ENCODE assay signal across 10 mouse cellular contexts in genomic region chr2:33581449-33581777, GRCm38 (mm10). TPM values are rescaled to one million over a fixed set of nuclear protein-coding genes. Genes with fewer than 3 reads are reported as not detected.
DNase-seq lines count a peak whose midpoint lies in the region; ATAC-seq and TF ChIP-seq lines count a peak whose summit lies in the region.
"Had no signal": no experiment of that assay in that cellular context is flagged by ENCODE, and none has a peak within 500 bp of the region (broad histone marks: within the 10 kb centered on the region; RNA-seq: fewer than 3 reads in every experiment).

No protein-coding gene starts in this region.

- no peak for ATAC-seq in forebrain, postnatal 0 days
- no peak for ATAC-seq in liver, embryonic 15.5 days (ENCODE audit: insufficient read depth)

- no peak overlapping the region for H3K27ac ChIP-seq in heart, embryonic 10.5 days
- no peak overlapping the region for H3K27ac ChIP-seq in ES-Bruce4 (ENCODE audit: insufficient read depth, low read length)
- H3K27ac ChIP-seq in forebrain, postnatal 0 days (ENCODE audit: low read depth, low read length), result no peak overlapping the region
- H3K27ac ChIP-seq in liver, embryonic 15.5 days (replicated peaks), result no peak overlapping the region
- H3K27ac ChIP-seq in layer of hippocampus, adult 2 months, result no peak overlapping the region

- H3K4me1 ChIP-seq in heart, embryonic 10.5 days, result peaks cover 47% of the 10 kb centered on the region
- H3K4me1 ChIP-seq in ES-Bruce4 (ENCODE audit: control insufficient read depth, insufficient read depth, low read length), result peaks cover 6% of the 10 kb centered on the region
- H3K4me1 ChIP-seq in forebrain, postnatal 0 days (ENCODE audit: insufficient read depth), result 0 out of 2 replicates have a peak, but pooled peaks cover 7% of the 10 kb centered on the region
- H3K4me1 ChIP-seq in liver, embryonic 15.5 days (replicated peaks), result 0 out of 2 replicates have a peak, but pooled peaks cover 5% of the 10 kb centered on the region

- peak overlapping the region; percentile 58 for H3K4me2 ChIP-seq in forebrain, postnatal 0 days (ENCODE audit: low read depth)
- peak overlapping the region; percentile 55; the same call in 1 of the 2 replicates for H3K4me2 ChIP-seq in liver, embryonic 15.5 days

- 2% methylated on average over 6 of the region's 6 CpGs for WGBS in heart, embryonic 10.5 days
- WGBS in forebrain, postnatal 0 days, result 3% methylated on average over 6 of the region's 6 CpGs
- WGBS in liver, embryonic 15.5 days (ENCODE audit: insufficient replicate concordance), result 2% methylated on average over 6 of the region's 6 CpGs

- DNase-seq in heart, embryonic 10.5 days (ENCODE audit: low spot score), result no peak
- DNase-seq in heart, adult 9 months (ENCODE audit: low spot score in 2 of 2), result no peak
- DNase-seq in forebrain, postnatal 0 days, result no peak
- DNase-seq in layer of hippocampus, adult 2 months (ENCODE audit: low spot score in 2 of 2), result no peak
- DNase-seq in gastrocnemius, postnatal 10 days, result no peak
- DNase-seq in gastrocnemius, postnatal 25 days, result no peak
- DNase-seq: cerebellum, postnatal 25 days had no signal

- peak overlapping the region; percentile 45; the same call in 1 of the 2 replicates for H3K4me3 ChIP-seq in heart, embryonic 10.5 days
- H3K4me3 ChIP-seq in ES-Bruce4 (ENCODE audit: low read depth, low read length), result no peak overlapping the region
- H3K4me3 ChIP-seq in forebrain, postnatal 0 days (ENCODE audit: low read depth, low read length), result peak overlapping the region; percentile 35; the same call in 1 of the 2 replicates
- no peak overlapping the region for H3K4me3 ChIP-seq in liver, embryonic 15.5 days (replicated peaks)
- H3K4me3 ChIP-seq in layer of hippocampus, adult 2 months, result no peak overlapping the region; the same call in 1 of the 2 replicates

- TF ChIP-seq EP300 in ES-Bruce4 (IDR thresholded peaks at IDR 0.05; ENCODE audit: insufficient read depth, low read depth, low read length), result peak; percentile 58; the same call in 1 of the 2 replicates

- H3K9me3 ChIP-seq in heart, embryonic 10.5 days, result no peaks in the 10 kb centered on the region
- H3K9me3 ChIP-seq in ES-Bruce4 (replicated peaks; ENCODE audit: control insufficient read depth, insufficient read depth, low read length, poor library complexity, severe bottlenecking), result no peaks in the 10 kb centered on the region
- H3K9me3 ChIP-seq in forebrain, postnatal 0 days (ENCODE audit: low read length), result no peaks in the 10 kb centered on the region
- H3K9me3 ChIP-seq in liver, embryonic 15.5 days (replicated peaks), result no peaks in the 10 kb centered on the region

- no peak overlapping the region for H3K9ac ChIP-seq in ES-Bruce4 (ENCODE audit: low read depth, poor library complexity, severe bottlenecking)
- no peak overlapping the region for H3K9ac ChIP-seq in forebrain, postnatal 0 days
- H3K9ac ChIP-seq in liver, embryonic 15.5 days, result no peak overlapping the region

- no peaks in the 10 kb centered on the region for H3K36me3 ChIP-seq in heart, embryonic 10.5 days
- H3K36me3 ChIP-seq in ES-Bruce4 (ENCODE audit: control insufficient read depth, insufficient read depth, low read length, poor library complexity, severe bottlenecking), result no peaks in the 10 kb centered on the region
- no peaks in the 10 kb centered on the region for H3K36me3 ChIP-seq in forebrain, postnatal 0 days (ENCODE audit: insufficient read depth)
- H3K36me3 ChIP-seq in liver, embryonic 15.5 days (replicated peaks), result no peaks in the 10 kb centered on the region

- H3K27me3 ChIP-seq in heart, embryonic 10.5 days (ENCODE audit: insufficient read depth, poor library complexity, severe bottlenecking), result peaks cover 100% of the 10 kb centered on the region
- peaks cover 7% of the 10 kb centered on the region for H3K27me3 ChIP-seq in ES-Bruce4 (ENCODE audit: control insufficient read depth, insufficient read depth, low read length, poor library complexity, severe bottlenecking)
- H3K27me3 ChIP-seq in forebrain, postnatal 0 days (ENCODE audit: insufficient read depth, low read length), result peaks cover 56% of the 10 kb centered on the region
- H3K27me3 ChIP-seq in liver, embryonic 15.5 days, result peaks cover 97% of the 10 kb centered on the region

- TF ChIP-seq POLR2A in ES-Bruce4 (IDR thresholded peaks at IDR 0.05; ENCODE audit: insufficient read depth, low read length), result no peak

- TF ChIP-seq CTCF in ES-Bruce4 (IDR thresholded peaks at IDR 0.05; ENCODE audit: low read depth, low read length), result no peak
- no peak for TF ChIP-seq CTCF in forebrain, postnatal 0 days (IDR thresholded peaks at IDR 0.05; ENCODE audit: low read depth)
- TF ChIP-seq CTCF in layer of hippocampus, adult 2 months (conservative IDR thresholded peaks at IDR 0.05), result no peak

RNA-seq across cellular contexts. Expression of gene Lmx1b, which starts 58.9 kb away (rescaled TPM):
- 0.11 and 0.83 TPM in 2 replicates for polyA plus RNA-seq in heart, embryonic 10.5 days (2016; fragmentation: Nextera tagmentation; extraction: Ambion mirVana)
- polyA plus RNA-seq in ES-Bruce4 (2011; ENCODE audit: insufficient read depth, insufficient read length, low read depth, missing spikeins), result 0.46 and 0.58 TPM in 2 replicates
- total RNA-seq in forebrain, postnatal 0 days (2014; rRNA removed), result 0.54 and 2.0 TPM in 2 replicates
- polyA plus RNA-seq in forebrain, postnatal 0 days (2015; fragmentation: Nextera tagmentation; extraction: Ambion mirVana), result 0.05 and 0.24 TPM in 2 replicates
- not detected in 2 replicates for polyA plus RNA-seq in liver, embryonic 15.5 days (2015; fragmentation: Nextera tagmentation; extraction: Ambion mirVana)
- total RNA-seq in layer of hippocampus, adult 2 months (2021), result under 1 TPM; 0.10 to 0.41 TPM
- total RNA-seq in gastrocnemius, postnatal 10 days (2021), result under 1 TPM; 0.35 to 0.45 TPM
- under 1 TPM; 0.05 to 0.24 TPM for total RNA-seq in gastrocnemius, postnatal 25 days (2021)
- total RNA-seq: granulocyte monocyte progenitor cell, adult 5-6 weeks had no signal

Comparison
In these comparisons a context has a peak if more than half of its experiments do, and no peak if none do; other contexts are left out.
1. H3K4me3 ChIP-seq: peak in heart, embryonic 10.5 days (single experiment) and forebrain, postnatal 0 days (single experiment); none in ES-Bruce4 (single experiment), liver, embryonic 15.5 days (single experiment) and layer of hippocampus, adult 2 months (single experiment).